Mouse (Mus musculus) kidney, postnatal 4 days (tissue): ENCODE data around the gene Stk25.
A peak's percentile ranks its signal among the peaks of the same experiment; 100 is the strongest.

Source experiments
- DNase-seq, 2 experiments: peaks; one replicate each; pipeline ENCODE4 v3.0.0; 2021; ENCODE audit warnings: mixed read lengths in 2 of 2

Gene Stk25

DNA sequence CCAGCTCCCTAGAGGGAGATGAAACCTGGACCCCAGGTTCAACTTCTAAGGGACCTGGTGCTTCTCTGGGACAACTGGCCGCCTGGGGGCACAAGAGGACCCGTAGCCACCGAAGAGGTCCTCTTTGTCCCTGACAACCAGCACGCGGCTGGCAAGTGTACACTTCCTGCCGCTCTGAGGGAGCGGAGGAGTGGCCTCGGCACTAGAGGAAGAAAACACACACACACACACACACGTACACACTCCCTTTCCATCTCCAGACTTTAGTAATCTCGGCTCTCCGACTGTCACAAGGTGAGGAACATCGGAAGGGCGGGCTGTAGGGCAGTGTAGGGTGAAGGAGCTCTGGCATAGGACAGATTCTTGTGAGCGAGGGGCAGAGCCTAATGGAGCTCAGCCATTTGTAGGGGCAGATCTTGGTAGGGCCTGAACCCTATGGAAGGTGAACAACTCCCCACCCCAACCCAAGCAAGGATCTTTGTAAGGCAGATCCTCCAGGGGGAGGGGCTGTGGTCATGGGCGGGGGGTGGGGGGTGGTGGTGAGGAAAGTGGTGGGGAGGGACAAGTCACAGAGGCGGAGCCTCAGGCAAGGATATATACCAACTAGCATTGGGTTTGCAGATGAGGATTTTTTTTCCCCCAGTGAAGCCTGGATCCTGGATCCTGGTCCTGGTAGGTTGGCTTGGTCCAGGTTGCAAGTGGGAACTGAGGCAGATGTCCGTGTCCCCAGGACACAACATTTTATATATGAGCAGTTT lies 10.5 kb upstream of the Stk25 start:
- peak; percentile 90 to 95 for DNase-seq

DNA sequence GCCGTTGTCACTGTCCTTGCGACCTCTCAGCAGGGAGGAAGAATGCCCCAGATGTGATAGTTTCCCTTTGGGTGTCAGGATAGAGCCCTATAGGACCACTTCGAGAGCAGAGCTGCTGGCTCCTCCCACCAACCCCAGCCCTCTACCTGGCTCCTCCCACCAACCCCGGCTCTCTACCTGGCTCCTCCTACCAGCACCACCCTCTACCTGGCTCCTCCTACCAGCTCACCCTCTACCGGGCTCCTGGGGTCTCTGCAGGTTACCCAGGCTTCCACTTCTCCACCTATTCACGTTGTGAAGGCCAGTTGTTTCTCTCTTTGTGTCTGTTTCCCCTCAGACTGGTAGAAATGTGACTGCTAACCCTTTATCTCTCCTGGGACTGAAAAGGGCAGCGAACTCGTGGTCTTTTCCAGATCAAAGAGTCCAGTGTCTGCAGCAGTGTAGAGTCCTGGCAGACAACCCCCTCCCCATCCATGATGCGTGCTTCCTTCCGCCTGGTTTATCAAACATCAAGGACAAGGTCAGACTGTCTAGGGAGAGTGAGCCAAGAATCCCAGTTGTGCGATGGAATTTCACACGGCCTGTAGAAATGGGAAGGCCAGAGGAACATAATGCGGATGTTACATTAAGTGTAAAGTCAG lies 9.4 kb upstream of the Stk25 start:
- peak; percentile 59 to 73 for DNase-seq

DNA sequence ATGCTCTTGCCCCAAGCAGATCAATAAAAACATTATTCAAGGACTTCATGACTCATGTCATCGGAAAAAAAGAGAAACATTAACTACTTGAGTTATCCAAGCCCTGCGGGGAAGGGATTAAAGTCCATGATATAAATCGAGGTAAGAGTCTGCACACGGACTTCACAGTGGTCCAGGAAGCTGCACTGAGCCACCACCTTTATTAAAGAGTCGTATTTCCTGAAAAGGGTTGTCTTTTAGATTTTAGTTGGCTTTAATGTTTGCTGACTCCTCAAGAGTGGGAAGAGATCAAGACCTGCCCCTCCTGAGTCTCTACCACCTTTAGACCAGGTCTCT lies 1.5 kb downstream of the Stk25 start:
- DNase-seq = no peak

DNA sequence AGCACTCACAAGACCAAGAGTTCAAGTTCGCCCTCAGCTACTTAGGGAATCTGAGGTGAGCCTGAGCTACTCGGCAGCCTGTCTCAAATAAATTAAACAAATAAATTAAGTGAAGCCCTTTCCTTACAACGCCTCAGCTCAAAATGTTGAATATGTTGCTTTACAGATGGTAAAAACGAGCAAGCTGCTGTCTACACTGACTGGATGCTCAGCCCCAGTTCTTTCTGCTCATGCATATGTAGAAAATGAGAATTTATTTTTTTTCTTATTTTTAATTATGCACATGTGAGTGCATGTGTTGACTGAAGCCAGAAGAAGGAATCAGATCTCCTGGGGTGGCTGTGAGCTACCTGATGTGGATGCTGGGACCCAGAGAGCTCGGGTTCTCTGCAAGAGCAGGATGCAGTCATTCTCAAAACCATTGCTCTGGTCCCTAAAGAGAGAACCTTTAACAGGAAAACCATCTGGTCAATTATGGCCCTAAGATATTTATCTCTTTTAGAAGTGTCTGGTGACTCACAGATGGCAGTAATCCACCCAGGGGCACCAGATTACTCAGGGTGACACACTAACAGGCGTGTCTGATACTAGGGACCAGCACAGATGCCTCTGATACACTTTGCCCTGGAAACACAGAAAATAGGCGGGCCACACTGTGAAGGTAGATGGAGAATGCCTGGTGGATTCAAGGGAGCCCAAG lies 2.0 kb downstream of the Stk25 start:
- no peak for DNase-seq

DNA sequence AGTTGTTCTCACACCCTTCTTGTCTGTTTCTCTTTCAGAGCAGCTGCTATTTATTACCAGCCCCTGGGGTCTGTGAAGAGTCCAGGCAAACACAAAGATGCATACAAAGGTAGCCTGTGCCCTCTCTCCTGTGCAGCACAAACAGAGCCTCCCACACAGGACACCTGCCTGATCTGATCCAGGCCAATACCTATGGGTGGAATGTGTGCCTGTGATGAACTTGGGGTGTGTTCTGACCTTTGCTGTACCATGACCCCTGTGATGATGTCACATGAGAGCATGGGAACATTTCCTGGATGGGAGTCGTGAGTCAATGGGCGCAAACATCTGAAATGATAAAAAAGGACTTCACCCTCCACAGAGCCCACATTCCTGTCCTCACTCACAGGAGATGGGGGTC lies 3.7 kb downstream of the Stk25 start:
- no peak for DNase-seq

DNA sequence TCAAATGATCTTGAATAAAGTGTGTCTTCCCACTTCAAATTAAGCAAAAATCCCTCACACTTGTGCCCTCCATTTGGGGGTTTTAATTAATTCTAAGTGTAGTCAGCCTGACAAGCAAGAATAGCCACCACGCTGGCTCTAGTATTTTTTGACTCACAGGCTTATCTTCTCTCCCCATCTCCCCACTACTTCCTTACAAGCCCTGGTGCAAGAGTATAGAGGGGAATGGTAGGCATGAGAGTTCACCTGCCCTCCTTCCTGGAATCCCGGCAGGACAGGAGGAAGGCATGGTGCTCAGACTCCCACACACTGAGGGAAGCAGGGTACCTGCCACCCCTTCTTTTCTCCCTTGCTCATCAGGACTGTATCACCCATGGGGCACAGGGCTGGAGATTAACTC lies 4.2 kb downstream of the Stk25 start:
- no peak for DNase-seq

DNA sequence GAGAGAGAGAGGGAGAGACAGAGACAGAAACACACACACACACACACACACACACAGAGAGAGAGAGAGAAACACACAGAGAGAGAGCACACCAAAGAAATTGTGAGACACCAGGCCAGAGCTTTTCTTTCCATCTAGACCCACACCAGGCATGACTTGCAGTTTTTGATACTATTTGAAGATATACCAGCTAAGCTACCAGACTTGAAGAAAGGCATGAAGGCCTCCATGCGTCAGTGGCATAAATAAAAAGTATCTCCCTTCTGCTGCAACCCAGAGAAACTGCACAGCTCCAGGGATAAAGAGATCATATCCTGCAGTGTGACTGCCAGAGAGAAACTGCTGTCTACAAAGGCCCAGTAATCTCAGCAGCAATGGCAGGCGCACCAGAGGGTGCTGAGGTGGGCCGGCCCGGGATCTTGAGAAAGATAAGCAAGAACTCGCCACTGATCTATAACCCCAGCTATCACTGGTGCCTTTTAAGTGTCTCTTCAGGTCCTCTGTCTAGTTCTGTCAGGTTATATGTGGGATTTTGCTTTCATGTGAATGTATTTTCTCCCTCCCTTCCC lies 8.8 kb downstream of the Stk25 start:
- DNase-seq = no peak

DNA sequence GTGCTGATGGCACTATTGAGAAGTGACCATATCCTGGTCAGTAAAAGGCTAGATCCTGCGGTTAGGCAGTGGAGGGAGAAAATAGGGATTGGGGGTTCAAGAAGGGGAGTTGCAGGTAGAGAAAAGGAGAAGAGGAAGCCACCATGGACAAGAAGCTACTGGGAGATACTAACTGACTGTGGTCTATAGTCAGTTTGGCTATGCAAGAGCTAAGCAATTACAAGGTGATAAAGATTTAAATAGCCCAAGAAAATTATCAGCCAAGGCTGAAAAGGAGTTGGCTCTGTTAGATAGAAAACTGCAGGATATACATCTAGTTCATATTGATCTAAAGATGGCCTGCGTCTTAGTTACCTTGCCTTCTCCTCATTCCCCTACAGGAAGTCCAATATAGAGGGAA lies 15.8 kb downstream of the Stk25 start:
- no peak for DNase-seq

DNA sequence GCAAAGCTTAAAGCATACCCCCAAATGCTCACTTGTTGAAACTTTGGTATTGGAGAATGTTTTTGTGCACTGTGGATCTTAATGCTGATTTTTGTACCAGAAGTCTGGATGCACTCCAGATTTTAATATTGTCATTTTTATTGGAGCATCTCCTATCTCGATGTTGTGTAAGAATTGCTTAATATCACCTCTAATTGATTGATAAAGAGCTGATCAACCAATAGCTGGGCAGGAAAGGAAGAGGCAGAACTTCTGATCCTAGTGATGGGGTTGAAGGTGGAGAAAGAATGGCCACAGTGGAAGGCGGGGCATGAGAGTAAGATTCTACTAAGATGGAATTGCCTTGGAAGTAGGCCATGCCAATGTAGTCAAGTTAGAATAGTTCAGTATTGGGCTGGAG lies 16.5 kb downstream of the Stk25 start:
- no peak for DNase-seq

DNA sequence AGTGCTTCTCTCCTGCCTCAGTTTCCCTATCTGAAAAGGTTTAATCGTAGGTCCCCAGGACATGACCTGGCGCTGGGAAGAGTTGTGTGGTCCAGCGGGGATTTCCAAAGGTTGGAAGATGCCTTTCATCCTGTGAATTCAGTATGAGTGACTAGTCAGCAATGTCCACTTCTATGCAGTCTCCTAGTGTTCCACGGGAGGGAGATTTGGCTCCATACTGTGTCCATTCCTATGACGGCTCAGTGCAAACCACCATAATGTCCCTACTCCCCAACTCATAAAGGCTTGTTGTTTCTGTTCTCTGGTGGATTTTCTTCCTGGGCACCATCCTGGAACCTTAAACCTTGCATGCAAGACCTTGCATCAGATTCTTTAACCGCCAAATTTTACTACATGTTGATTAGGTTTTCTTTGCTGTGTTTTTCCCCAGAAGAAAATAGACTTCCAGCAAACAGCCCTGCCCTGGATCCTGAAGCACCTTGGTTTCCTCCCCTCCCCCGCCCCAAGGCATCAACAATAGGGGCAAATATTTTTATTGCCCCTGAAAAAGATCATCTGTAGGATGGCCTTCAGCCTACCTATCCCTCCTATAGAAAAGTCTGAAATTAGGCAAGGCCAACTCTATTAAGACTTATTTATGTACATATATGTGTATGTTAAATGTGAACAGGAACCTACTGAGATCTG lies 22.1 kb downstream of the Stk25 start:
- DNase-seq = no peak

DNA sequence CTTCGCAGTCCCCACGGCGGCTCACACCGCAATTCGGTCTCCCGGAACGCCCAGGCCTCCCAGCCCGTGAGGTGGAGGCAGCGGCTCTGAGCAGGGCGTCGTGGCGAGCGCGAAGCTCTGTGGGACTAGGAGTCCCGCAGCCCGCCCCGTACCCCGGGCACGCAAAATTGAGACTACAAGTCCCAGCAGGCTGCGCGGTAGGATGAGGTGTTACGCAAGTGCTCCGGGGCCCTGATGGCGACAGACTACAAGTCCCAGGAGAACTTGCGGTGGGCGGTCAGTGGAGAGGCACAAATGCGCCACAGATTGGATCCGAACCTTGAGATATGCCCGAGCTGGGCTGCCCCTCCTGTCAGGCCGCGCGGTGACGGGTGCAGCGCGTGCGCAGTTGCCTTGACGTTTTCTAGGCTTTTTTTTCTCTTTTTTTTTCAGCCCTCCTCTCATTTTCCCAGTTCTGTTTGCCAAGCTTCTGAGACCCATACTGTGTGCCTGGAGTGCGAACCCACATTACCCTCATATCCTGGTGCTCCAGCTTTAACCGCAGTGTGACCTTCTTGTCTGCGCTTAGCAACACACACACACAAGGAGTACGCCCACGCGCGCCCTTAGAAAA lies 22.8 kb downstream of the Stk25 start:
- DNase-seq = peak; percentile 98 to 99

DNA sequence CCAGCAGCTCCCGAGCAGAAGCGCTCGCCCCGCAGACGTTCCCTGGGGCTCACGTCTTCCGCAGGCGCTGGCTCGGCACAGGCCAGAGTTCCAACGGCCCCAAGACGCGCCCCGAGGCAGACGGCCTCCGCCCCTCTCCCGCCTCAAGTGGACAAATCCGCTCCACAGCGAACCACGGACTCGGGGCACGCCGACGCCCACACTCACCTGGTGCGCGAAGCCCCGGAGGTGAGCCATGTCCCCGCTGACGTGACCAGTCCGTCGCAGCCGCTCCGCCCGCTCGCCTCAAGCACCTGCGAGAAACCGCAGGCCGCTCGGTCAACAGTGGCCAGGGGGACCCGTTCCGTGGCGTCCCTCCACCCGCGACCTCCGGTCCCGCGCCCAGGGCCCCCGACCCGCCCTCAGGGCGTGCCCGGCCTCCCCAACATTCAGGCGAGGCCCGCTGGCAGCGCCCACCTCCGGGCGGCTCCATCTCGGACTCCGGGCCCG lies 23.3 kb downstream of the Stk25 start:
- DNase-seq = peak; percentile 65 to 77

DNA sequence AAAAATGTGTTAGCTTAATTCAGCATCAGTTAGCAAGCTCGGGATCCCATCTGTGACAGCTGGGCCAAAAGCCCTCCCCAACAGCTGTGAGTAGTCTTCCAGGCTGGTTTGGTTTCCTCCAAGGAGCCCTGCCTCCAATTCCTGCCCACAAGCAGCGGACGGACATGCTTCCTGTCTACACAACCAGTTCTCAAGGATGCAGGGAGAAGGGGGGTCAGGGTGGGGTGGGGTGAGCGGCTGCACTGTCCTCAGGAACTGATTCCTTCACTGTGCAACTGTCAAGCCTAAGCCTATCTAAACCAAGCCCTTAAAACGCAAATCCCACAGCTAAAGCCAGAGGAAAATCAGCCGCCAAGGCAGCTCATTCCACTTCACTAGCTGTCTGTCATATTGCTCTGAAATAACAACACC lies 24.0 kb downstream of the Stk25 start:
- peak; percentile 54 to 74 for DNase-seq

DNA sequence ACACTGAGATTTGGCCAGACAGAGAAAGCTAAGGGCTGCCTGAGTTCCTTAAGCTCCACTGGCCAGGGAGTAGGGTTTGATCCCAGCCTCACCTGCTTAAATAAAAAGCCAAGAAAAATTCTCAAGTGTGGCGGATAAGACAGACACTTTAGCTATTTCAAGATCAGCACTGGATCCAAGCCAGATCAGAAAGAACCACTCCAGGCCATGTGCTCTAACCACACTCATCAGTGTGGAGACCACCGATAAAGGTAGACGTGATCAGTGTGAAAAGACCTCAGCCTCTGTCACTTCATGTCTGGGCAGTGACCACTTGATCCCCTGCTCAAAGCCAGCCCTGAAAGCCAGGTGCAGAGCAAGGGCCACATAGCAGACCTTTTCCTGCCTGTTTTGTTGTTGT lies 25.7 kb downstream of the Stk25 start:
- DNase-seq = no peak

DNA sequence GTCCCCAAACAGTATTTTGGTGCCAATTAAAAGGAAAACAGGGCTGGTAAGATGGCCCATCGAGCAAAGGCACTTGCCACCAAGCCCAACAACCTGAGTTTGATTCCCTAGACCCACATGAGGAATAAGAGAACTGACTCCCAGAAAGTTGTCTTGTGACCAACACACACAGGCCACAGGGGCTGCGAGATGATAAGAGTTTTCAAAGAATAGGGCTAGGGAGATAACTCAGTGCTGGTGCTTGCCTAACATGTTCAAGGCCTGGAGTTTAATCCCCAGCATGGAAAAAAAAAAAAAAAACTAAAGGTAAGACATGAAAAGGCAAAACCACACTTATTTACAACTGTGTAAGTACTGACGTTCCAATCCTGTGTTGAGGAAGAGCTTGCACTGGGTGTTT lies 27.7 kb downstream of the Stk25 start:
- no peak for DNase-seq

DNA sequence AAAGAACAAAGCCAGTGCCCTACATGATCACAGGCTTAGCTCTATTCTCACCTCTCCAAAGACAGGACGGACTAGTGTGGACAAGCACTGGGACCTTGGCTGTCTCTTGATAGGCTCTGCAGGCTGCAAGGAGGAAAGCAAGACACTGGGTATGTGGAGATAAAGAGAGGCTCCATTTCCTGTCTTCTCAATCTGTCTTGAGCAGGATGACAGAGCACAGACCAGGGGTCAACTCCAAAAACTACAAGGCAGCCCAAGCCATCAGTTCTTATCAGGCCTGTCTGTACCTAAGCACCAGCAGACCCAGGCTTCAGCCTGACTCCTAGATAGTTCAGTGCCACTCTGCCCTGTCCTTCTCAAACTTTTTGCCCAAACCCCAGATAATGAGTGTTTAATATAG lies 34.0 kb downstream of the Stk25 start:
- DNase-seq = no peak

DNA sequence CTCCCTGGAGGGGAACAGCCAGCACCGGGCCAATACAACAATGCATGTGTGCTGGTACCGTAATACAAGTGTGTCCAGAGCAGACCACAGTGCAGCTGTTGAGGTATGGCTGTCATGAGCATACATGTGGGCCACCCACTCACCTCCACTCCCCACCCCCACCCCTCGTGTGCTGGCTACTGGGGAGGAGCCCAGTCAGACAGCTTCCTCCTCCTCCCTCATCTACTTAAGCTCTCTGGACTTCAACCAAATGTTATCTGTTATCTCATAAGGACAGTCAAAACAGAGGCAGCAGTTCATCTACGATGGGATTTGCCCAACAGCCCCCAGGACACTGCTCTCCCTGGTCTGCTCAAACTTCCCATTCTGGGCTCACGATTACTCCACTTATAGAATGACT lies 39.5 kb downstream of the Stk25 start:
- DNase-seq = no peak

DNA sequence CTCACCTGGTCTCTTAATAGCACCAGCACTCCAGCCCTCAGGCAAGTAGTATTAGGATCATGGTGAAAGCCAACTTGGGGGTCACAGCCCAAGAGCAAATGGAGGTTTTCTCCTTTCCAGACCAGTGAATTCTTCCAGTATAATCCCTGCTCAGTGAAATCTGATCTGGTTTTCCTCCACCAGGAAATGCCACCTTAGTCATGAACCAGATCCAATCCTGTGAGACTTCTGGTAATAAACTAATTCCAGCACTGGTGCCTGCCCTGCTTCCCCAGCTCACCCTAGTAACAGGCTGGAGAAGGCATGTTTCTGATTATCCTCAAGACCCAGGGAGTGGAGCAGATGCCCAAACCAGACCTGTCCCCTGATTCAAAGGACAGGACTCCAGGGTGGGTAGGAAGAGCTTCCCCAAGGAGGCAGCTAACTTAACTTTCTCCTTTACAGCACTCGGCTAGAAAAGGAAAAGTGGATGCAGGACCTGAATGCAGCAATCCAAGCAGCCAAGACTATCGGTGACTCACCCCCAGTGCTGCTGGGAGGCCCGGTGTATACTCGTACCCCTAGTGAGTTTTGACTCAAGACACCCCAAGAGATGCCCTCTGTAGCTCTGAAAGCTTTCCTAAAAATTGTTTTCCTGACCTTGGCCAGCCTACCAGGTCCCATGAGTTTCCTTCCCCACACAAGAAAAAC lies 40.3 kb downstream of the Stk25 start:
- peak in 1 of 2 experiments; percentile 20 for DNase-seq

DNA sequence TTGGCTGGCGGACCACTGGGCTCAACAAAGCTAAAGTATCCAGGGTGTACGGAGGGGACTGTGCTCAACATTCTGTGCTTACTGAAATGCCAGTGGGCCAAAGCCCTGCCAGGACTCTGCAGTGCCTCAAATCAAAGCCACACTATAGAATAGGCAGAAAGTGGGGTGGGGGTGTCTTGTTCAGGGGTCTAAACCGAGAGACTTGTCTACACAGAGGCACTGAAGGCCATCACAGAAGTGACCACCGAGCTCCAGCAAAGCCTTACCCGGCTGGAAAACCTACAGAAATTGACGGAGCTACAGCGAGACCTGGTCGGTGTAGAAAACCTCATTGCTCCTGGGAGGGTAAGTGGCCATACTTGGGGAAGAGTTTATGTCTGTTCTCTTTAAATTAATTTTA lies 48.7 kb downstream of the Stk25 start:
- DNase-seq = no peak

DNA sequence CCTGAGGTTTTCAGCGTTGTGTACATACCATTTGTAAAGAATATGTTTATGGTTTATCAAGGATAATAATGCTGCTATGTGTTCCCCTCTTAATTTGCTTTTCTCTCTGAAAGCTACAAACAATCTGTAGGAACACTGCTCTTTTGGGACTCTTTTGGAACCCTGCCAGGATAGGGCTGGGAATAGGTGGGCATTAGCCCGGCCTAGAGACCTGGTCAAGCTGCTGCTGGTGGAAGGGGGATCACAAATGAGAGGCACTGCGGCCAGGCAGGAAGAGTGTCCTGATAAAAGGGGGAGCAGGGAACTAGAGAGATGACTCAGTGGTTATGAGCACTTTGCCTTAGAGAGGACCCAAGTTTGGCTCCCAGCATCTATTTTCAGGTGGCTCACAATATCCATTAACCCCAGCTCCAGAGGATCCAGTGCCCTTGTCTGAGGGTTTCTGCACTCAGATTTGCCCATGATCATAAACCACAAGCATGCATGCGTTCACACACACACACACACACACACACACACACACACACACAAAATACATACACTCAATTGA lies 49.7 kb downstream of the Stk25 start:
- DNase-seq = no peak
